Mouse (Mus musculus) embryonic facial prominence, embryonic 11.5 days (tissue): ENCODE results near the gene Slc35b2. TPM values are rescaled to one million over a fixed set of nuclear protein-coding genes. Genes with fewer than 3 reads are reported as not detected.

Source experiments
- ATAC-seq: fragments of 200-750 bp; cut with Nextera tagmentation; replicated peaks from 2 replicates; pipeline ENCODE4 v1.8.0; 2017; ENCODE audit warnings: low read depth; ENCODE audit not compliant: insufficient number of reproducible peaks, low FRiP score, low TSS enrichment
- DNase-seq: peaks from one replicate; pipeline ENCODE4 v3.0.0-alpha.2; 2015; ENCODE audit warnings: low spot score
- H3K27ac ChIP-seq: fragments of 300-500 bp; sonication (generic); replicated peaks from 2 replicates; pipeline ENCODE4 v1.5.1; 2014; ENCODE audit warnings: mild to moderate bottlenecking, low read depth, low read length, control low read depth
- H3K27me3 ChIP-seq: fragments of 300-500 bp; sonication (generic); 2 replicates; pipeline ENCODE4 v1.6.1; 2014; ENCODE audit warnings: mild to moderate bottlenecking, low read length, moderate library complexity, mixed read lengths; ENCODE audit not compliant: control insufficient read depth, insufficient read depth
- H3K36me3 ChIP-seq: fragments of 300-500 bp; sonication (generic); replicated peaks from 2 replicates; pipeline ENCODE4 v1.6.1; 2014; ENCODE audit warnings: low read depth, mild to moderate bottlenecking, low read length, moderate library complexity, mixed read lengths; ENCODE audit not compliant: control insufficient read depth, insufficient read depth
- H3K4me1 ChIP-seq: fragments of 300-500 bp; sonication (generic); 2 replicates; pipeline ENCODE4 v1.6.1; 2014; ENCODE audit warnings: low read length, mixed read lengths; ENCODE audit not compliant: control insufficient read depth, insufficient read depth
- H3K4me2 ChIP-seq: fragments of 300-500 bp; sonication (generic); 2 replicates; pipeline ENCODE4 v1.6.1; 2014; ENCODE audit warnings: low read depth, mild to moderate bottlenecking, control low read depth, low read length, moderate library complexity
- H3K4me3 ChIP-seq: fragments of 300-500 bp; sonication (generic); 2 replicates; pipeline ENCODE4 v1.5.1; 2014; ENCODE audit warnings: low read depth, low read length, control low read depth
- H3K9ac ChIP-seq: fragments of 300-500 bp; sonication (generic); replicated peaks from 2 replicates; pipeline ENCODE4 v1.6.1; 2014; ENCODE audit warnings: mild to moderate bottlenecking, control low read depth, low read length
- H3K9me3 ChIP-seq: fragments of 300-500 bp; sonication (generic); replicated peaks from 2 replicates; pipeline ENCODE4 v1.6.1; 2016; ENCODE audit warnings: mild to moderate bottlenecking, low read length, inconsistent platforms, mixed read lengths; ENCODE audit not compliant: control insufficient read depth
- WGBS: fragments of 180-500 bp; shearing (Covaris S2); extraction: QIAGEN DNeasy Blood & Tissue Kit; methylation state at CpG from one replicate; pipeline ENCODE4 v1.1.7; 2014; 5-methylcytosine and 5-hydroxymethylcytosine counted together
- polyA plus RNA-seq: library from polyadenylated mRNA; unstranded; fragments of >200 nt; fragmentation: Nextera tagmentation; extraction: Ambion mirVana; gene quantifications from 2 replicates; pipeline ENCODE4 v1.2.1, GENCODE M21; 2014

Gene Slc35b2
- polyA plus RNA-seq, 1 experiment from 2014 or later: 85.6 TPM

GRCm38 (mm10) chr17:45559732-45560525, 3.7 kb upstream of the Slc35b2 start:
- Histone ChIP-seq H3K4me2 (no peak overlapping the region), H3K9me3 (no peaks in the 10 kb centered on the region), H3K36me3 (no peaks in the 10 kb centered on the region), H3K27ac (no peak overlapping the region), H3K27me3 (0 out of 2 replicates have a peak, but pooled peaks cover 2% of the 10 kb centered on the region), H3K4me3 (no peak overlapping the region), H3K9ac (no peak overlapping the region), H3K4me1 (peaks cover 7% of the 10 kb centered on the region)
- no peak for ATAC-seq
- no peak for DNase-seq
- 87% methylated on average over 15 of the region's 15 CpGs for WGBS

- H3K4me2 ChIP-seq: peak overlapping the region; percentile 93; the same call in 1 of the 2 replicates
- H3K9ac ChIP-seq: no peak overlapping the region
- peaks cover 5% of the 10 kb centered on the region for H3K36me3 ChIP-seq
- peaks cover 7% of the 10 kb centered on the region; the same call in 1 of the 2 replicates for H3K4me1 ChIP-seq
- H3K27me3 ChIP-seq: no peaks in the 10 kb centered on the region
- H3K9me3 ChIP-seq: no peaks in the 10 kb centered on the region
- H3K4me3 ChIP-seq: no peak overlapping the region; the same call in 1 of the 2 replicates
- ATAC-seq (no peak), DNase-seq (no peak)
- WGBS: 78% methylated on average over 12 of the region's 12 CpGs
- H3K27ac ChIP-seq: peak overlapping the region; percentile 78; the same call in 1 of the 2 replicates
Measured at GRCm38 (mm10) chr17:45563216-45563615, 458 bp upstream of the Slc35b2 start.

- Histone ChIP-seq H3K36me3 (peaks cover 13% of the 10 kb centered on the region), H3K9me3 (no peaks in the 10 kb centered on the region), H3K4me2 (peak overlapping the region; percentile 93), H3K4me1 (peaks cover 7% of the 10 kb centered on the region), H3K27me3 (no peaks in the 10 kb centered on the region), H3K27ac (peak overlapping the region; percentile 78), H3K9ac (peak overlapping the region; percentile 91), H3K4me3 (peak overlapping the region; percentile 78)
- ATAC-seq: no peak; the same call in 1 of the 2 replicates
- no peak for DNase-seq
- WGBS: 10% methylated on average over 17 of the region's 18 CpGs
Measured at GRCm38 (mm10) chr17:45564531-45565084, 934 bp downstream of the Slc35b2 start.

- H3K4me1 ChIP-seq: peaks cover 7% of the 10 kb centered on the region
- DNase-seq: no peak
- H3K27ac ChIP-seq: no peak overlapping the region
- H3K4me2 ChIP-seq: peak overlapping the region; percentile 93
- peak overlapping the region; percentile 91 for H3K9ac ChIP-seq
- no peaks in the 10 kb centered on the region for H3K27me3 ChIP-seq
- ATAC-seq: no peak
- peak overlapping the region; percentile 78 for H3K4me3 ChIP-seq
- WGBS: 94% methylated on average over 11 of the region's 11 CpGs
- peaks cover 18% of the 10 kb centered on the region for H3K36me3 ChIP-seq
- no peaks in the 10 kb centered on the region for H3K9me3 ChIP-seq
Measured at GRCm38 (mm10) chr17:45565103-45565502, 1.4 kb downstream of the Slc35b2 start.

- H3K9ac ChIP-seq: no peak overlapping the region
- DNase-seq (no peak), ATAC-seq (no peak)
- WGBS: 72% methylated on average over 1 of the region's 1 CpGs
- peaks cover 26% of the 10 kb centered on the region for H3K36me3 ChIP-seq
- H3K9me3 ChIP-seq: no peaks in the 10 kb centered on the region
- no peak overlapping the region for H3K4me3 ChIP-seq
- no peak overlapping the region for H3K27ac ChIP-seq
- H3K27me3 ChIP-seq: no peaks in the 10 kb centered on the region
- peaks cover 7% of the 10 kb centered on the region for H3K4me1 ChIP-seq
- no peak overlapping the region for H3K4me2 ChIP-seq
Measured at GRCm38 (mm10) chr17:45566031-45566359, 2.3 kb downstream of the Slc35b2 start.

GRCm38 (mm10) chr17:45566360-45567161, 2.9 kb downstream of the Slc35b2 start:
- WGBS: 72% methylated on average over 18 of the region's 18 CpGs
- no peak overlapping the region for H3K9ac ChIP-seq
- H3K27me3 ChIP-seq: no peaks in the 10 kb centered on the region
- ATAC-seq (no peak), DNase-seq (no peak)
- H3K4me3 ChIP-seq: peak overlapping the region; percentile 5; the same call in 1 of the 2 replicates
- H3K9me3 ChIP-seq: no peaks in the 10 kb centered on the region
- H3K4me1 ChIP-seq: peaks cover 7% of the 10 kb centered on the region
- H3K27ac ChIP-seq: no peak overlapping the region
- peaks cover 29% of the 10 kb centered on the region for H3K36me3 ChIP-seq
- no peak overlapping the region for H3K4me2 ChIP-seq

- Histone ChIP-seq H3K27ac (no peak overlapping the region), H3K4me2 (no peak overlapping the region), H3K4me3 (peak overlapping the region; percentile 5; the same call in 1 of the 2 replicates), H3K9ac (no peak overlapping the region), H3K36me3 (peaks cover 29% of the 10 kb centered on the region), H3K27me3 (no peaks in the 10 kb centered on the region), H3K9me3 (no peaks in the 10 kb centered on the region), H3K4me1 (peaks cover 7% of the 10 kb centered on the region)
- 32% methylated on average over 4 of the region's 4 CpGs for WGBS
- DNase-seq: peak; percentile 33
- ATAC-seq: no peak
Measured at GRCm38 (mm10) chr17:45567162-45567601, 3.5 kb downstream of the Slc35b2 start.
